Mouse (Mus musculus) liver (tissue): ENCODE measurements at regions not wholly inside any gene's neighbourhood (a gene's known extent, or its start where the extent isn't known, plus 50 kb on each side); places are given as distances from the start of the nearest gene placed in this dataset.

Source experiments
- DNase-seq: peaks from one replicate; pipeline ENCODE4 v3.0.0-alpha.2; 2020; ENCODE audit warnings: mixed read lengths

- no peak for DNase-seq
Measured at GRCm38 (mm10) chr8:92522519-92522918, 151.6 kb upstream of the Irx6 start.

- DNase-seq, result no peak
Measured at GRCm38 (mm10) chr8:92529756-92530155, 144.3 kb upstream of the Irx6 start.

- no peak for DNase-seq
Measured at GRCm38 (mm10) chr8:92540636-92541035, 133.5 kb upstream of the Irx6 start.

GRCm38 (mm10) chr8:92545347-92546059 lies 128.6 kb upstream of the Irx6 start:
- no peak for DNase-seq

- DNase-seq, result no peak
Measured at GRCm38 (mm10) chr8:92555140-92555539, 118.9 kb upstream of the Irx6 start.

- DNase-seq, result no peak
Measured at GRCm38 (mm10) chr8:92555631-92556030, 118.5 kb upstream of the Irx6 start.

- DNase-seq, result no peak
Measured at GRCm38 (mm10) chr8:92562471-92562870, 111.6 kb upstream of the Irx6 start.

GRCm38 (mm10) chr8:92562962-92563361 lies 111.1 kb upstream of the Irx6 start:
- no peak for DNase-seq

- no peak for DNase-seq
Measured at GRCm38 (mm10) chr8:92569650-92570049, 104.4 kb upstream of the Irx6 start.

- DNase-seq, result no peak
Measured at GRCm38 (mm10) chr8:92579446-92579845, 94.6 kb upstream of the Irx6 start.

- no peak for DNase-seq
Measured at GRCm38 (mm10) chr8:92581051-92581450, 93.0 kb upstream of the Irx6 start.

GRCm38 (mm10) chr8:92600766-92601165 lies 73.3 kb upstream of the Irx6 start:
- DNase-seq, result no peak

- no peak for DNase-seq
Measured at GRCm38 (mm10) chr8:92602973-92603372, 71.1 kb upstream of the Irx6 start.

- DNase-seq, result no peak
Measured at GRCm38 (mm10) chr8:92605631-92606030, 68.5 kb upstream of the Irx6 start.

GRCm38 (mm10) chr8:92607604-92608003 lies 66.5 kb upstream of the Irx6 start:
- DNase-seq, result no peak

GRCm38 (mm10) chr8:92609908-92610307 lies 64.2 kb upstream of the Irx6 start:
- no peak for DNase-seq

GRCm38 (mm10) chr8:92610487-92611059 lies 63.5 kb upstream of the Irx6 start:
- peak; percentile 14 for DNase-seq

GRCm38 (mm10) chr8:92613486-92613885 lies 60.6 kb upstream of the Irx6 start:
- DNase-seq, result peak; percentile 10

- no peak for DNase-seq
Measured at GRCm38 (mm10) chr8:92616341-92617115, 57.6 kb upstream of the Irx6 start.

- DNase-seq, result no peak
Measured at GRCm38 (mm10) chr8:92618281-92618680, 55.8 kb upstream of the Irx6 start.
